Mouse (Mus musculus): Measurements from ENCODE around the gene Caly. TPM values are rescaled to one million over a fixed set of nuclear protein-coding genes. Genes with fewer than 3 reads are reported as not detected.

The Caly gene
- polyA plus RNA-seq (2012; rRNA removed): 0.16 and 0.52 TPM in 2 replicates

DNA sequence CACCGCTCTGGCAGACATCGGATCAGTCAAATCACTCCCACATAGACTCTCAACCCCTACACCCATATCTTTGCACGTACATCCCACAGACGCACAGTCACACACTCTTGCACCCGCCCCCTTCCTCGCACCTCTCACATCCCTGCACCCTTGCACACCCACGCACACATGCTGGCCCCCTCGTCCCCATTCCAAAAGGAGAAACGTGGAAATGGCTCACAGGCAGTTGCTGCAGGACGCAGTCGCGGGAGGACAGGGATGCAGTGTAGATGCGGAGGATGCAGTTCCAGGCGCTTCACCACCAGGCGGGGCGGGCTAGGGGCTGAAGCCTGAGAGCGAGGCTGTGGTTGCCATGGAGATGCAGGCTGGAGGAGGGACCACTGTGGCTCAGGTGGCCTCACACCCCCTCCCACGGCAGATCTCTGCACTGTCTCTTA, at the start of gene Caly:
Gene Caly, minus strand, starts transcription at position 307 of the 437 bp plus-strand sequence.
- H3K4me3 ChIP-seq (ENCODE audit: insufficient read depth, low read depth, low read length): no peak within 1 kb of the TSS
- 5% methylated on average over 18 of the region's 18 CpGs for WGBS

DNA sequence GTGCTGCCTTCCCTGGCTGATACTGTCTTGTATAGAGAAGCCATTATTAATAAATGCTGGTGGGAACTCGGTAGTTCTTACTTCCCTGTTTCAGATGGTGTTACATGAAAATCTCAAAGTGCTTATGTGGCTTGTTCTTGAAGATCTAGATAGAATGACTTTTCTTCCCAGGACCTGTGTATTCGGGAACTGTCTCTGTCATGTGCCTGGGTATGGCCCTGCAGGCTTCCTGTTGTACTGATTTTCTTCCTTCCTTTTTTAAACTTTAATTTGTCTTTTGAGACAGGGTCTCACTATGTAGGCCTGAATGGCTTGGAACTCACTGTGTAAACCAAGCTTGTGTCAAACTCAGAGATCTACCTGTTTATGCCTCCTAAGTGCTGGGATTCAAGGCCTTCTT, 45.6 kb upstream of the Caly start:
- WGBS: 80% methylated on average over 2 of the region's 2 CpGs
- no peak for DNase-seq
- peaks cover 6% of the 10 kb centered on the region; the same call in 1 of the 2 replicates for H3K4me1 ChIP-seq (ENCODE audit: control insufficient read depth, insufficient read depth, low read length)
- no peak overlapping the region for H3K4me3 ChIP-seq (ENCODE audit: insufficient read depth, low read depth, low read length)
- no peaks in the 10 kb centered on the region for H3K36me3 ChIP-seq (ENCODE audit: control insufficient read depth, insufficient read depth, low read length)
- TF ChIP-seq CTCF (conservative IDR thresholded peaks at IDR 0.05; ENCODE audit: insufficient read depth, insufficient read length, low read depth, low read length): no peak
- no peak for TF ChIP-seq POLR2A (IDR thresholded peaks at IDR 0.05; ENCODE audit: low read depth, low read length)
- no peaks in the 10 kb centered on the region for H3K27me3 ChIP-seq (replicated peaks; ENCODE audit: control insufficient read depth, insufficient read depth, low read length)
- H3K27ac ChIP-seq (ENCODE audit: insufficient read depth, low read depth, low read length): no peak overlapping the region

More for the DNA sequence above, at the start of gene Caly:
- no peak for DNase-seq
- TF ChIP-seq CTCF (conservative IDR thresholded peaks at IDR 0.05; ENCODE audit: insufficient read depth, insufficient read length, low read depth, low read length) (0 out of 2 replicates have a peak, but pooled peaks have one; percentile 13), POLR2A (IDR thresholded peaks at IDR 0.05; ENCODE audit: low read depth, low read length) (no peak)
- no peaks in the 10 kb centered on the region for H3K36me3 ChIP-seq (ENCODE audit: control insufficient read depth, insufficient read depth, low read length)
- H3K4me1 ChIP-seq (ENCODE audit: control insufficient read depth, insufficient read depth, low read length): no peaks in the 10 kb centered on the region
- no peaks in the 10 kb centered on the region for H3K27me3 ChIP-seq (replicated peaks; ENCODE audit: control insufficient read depth, insufficient read depth, low read length)
- H3K27ac ChIP-seq (ENCODE audit: insufficient read depth, low read depth, low read length): no peak within 1 kb of the TSS

DNA sequence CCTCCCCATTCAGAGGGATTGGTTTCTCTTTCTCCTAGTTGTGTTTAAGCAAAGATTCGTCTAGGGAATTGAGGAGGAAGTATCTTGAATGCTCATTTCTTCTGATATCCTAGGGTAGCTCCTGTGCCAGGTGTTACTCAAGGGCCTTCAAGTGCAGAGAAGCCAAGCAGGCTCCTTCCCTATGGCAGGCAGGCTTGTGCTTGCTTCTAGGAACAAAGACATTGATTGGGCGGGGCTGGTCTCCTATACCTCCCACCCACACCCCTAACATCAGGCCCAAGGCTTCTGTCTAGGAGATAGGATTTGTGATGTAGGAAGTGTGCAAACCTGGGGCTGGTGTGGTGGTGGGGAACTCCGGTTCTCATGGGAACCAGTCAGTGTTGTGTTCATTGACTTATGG, 44.6 kb upstream of the Caly start:
- peaks cover 6% of the 10 kb centered on the region; the same call in 1 of the 2 replicates for H3K4me1 ChIP-seq (ENCODE audit: control insufficient read depth, insufficient read depth, low read length)
- no peaks in the 10 kb centered on the region for H3K36me3 ChIP-seq (ENCODE audit: control insufficient read depth, insufficient read depth, low read length)
- DNase-seq: no peak
- TF ChIP-seq CTCF (conservative IDR thresholded peaks at IDR 0.05; ENCODE audit: insufficient read depth, insufficient read length, low read depth, low read length) (no peak), POLR2A (IDR thresholded peaks at IDR 0.05; ENCODE audit: low read depth, low read length) (no peak)
- 85% methylated on average over 3 of the region's 3 CpGs for WGBS
- no peak overlapping the region for H3K27ac ChIP-seq (ENCODE audit: insufficient read depth, low read depth, low read length)
- H3K4me3 ChIP-seq (ENCODE audit: insufficient read depth, low read depth, low read length): no peak overlapping the region
- no peaks in the 10 kb centered on the region for H3K27me3 ChIP-seq (replicated peaks; ENCODE audit: control insufficient read depth, insufficient read depth, low read length)

DNA sequence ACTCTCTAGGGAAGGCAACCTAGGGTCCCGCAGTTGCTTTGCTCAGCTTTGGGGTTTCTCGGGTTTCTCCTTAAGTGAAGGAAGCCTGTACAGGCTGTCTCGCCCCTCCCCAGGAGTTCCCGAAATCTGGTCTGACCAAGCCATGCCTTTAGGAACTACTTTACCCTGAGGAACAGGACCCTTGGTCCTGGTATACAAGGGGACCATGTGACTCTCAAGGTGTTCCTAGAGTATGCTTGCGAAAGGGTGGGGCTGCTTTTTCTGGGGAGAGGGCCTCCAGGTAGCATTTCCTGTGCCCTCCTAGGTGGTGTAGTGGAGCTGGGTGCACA, 43.6 kb upstream of the Caly start:
- TF ChIP-seq POLR2A (IDR thresholded peaks at IDR 0.05; ENCODE audit: low read depth, low read length): no peak
- no peak for TF ChIP-seq CTCF (conservative IDR thresholded peaks at IDR 0.05; ENCODE audit: insufficient read depth, insufficient read length, low read depth, low read length)
- H3K4me3 ChIP-seq (ENCODE audit: insufficient read depth, low read depth, low read length): peak overlapping the region; percentile 85
- DNase-seq: no peak
- 0 out of 2 replicates have a peak overlapping the region, but pooled peaks have one; percentile 29 for H3K27ac ChIP-seq (ENCODE audit: insufficient read depth, low read depth, low read length)
- 10% methylated on average over 5 of the region's 5 CpGs for WGBS
- no peaks in the 10 kb centered on the region for H3K36me3 ChIP-seq (ENCODE audit: control insufficient read depth, insufficient read depth, low read length)
- no peaks in the 10 kb centered on the region for H3K27me3 ChIP-seq (replicated peaks; ENCODE audit: control insufficient read depth, insufficient read depth, low read length)
- peaks cover 6% of the 10 kb centered on the region; the same call in 1 of the 2 replicates for H3K4me1 ChIP-seq (ENCODE audit: control insufficient read depth, insufficient read depth, low read length)

DNA sequence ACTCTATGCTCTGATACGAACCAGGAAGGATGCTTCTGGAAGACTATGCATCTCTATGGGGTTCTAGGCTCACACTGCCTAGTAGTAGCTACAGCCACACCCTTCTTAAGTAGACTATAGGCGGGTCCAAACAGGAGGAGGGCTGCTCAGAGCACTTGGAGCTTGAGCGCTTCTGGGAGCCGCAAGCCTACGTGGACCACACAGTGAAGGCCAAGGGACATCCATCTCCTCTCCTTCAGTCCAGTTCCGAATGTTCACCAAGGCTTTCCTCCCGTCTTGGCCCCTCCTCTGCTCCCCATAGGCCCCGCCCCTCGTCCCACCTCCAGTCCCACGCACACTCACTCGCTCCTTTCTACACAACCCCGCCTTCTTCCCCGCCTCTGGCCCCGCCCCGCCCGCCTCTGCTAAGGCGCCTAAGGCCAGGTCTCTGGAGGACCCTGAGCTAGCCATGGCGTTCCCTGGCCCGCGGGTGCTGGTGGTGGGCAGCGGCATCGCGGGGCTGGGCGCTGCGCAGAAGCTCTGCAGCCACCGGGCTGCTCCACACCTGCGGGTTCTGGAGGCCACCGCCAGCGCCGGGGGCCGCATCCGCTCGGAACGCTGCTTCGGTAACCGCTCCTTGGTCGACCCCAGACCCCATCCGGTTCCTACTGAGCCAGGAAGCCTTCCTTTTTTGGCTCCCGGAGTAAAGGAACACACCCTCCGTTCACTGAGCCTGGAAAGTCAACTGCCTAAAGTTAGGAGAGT, 43.1 kb upstream of the Caly start:
- 2% methylated on average over 39 of the region's 40 CpGs for WGBS
- no peak overlapping the region for H3K27ac ChIP-seq (ENCODE audit: insufficient read depth, low read depth, low read length)
- peak overlapping the region; percentile 85 for H3K4me3 ChIP-seq (ENCODE audit: insufficient read depth, low read depth, low read length)
- TF ChIP-seq CTCF (conservative IDR thresholded peaks at IDR 0.05; ENCODE audit: insufficient read depth, insufficient read length, low read depth, low read length) (no peak), POLR2A (IDR thresholded peaks at IDR 0.05; ENCODE audit: low read depth, low read length) (no peak)
- peak; percentile 97 for DNase-seq
- no peaks in the 10 kb centered on the region for H3K27me3 ChIP-seq (replicated peaks; ENCODE audit: control insufficient read depth, insufficient read depth, low read length)
- peaks cover 6% of the 10 kb centered on the region; the same call in 1 of the 2 replicates for H3K4me1 ChIP-seq (ENCODE audit: control insufficient read depth, insufficient read depth, low read length)
- H3K36me3 ChIP-seq (ENCODE audit: control insufficient read depth, insufficient read depth, low read length): no peaks in the 10 kb centered on the region

DNA sequence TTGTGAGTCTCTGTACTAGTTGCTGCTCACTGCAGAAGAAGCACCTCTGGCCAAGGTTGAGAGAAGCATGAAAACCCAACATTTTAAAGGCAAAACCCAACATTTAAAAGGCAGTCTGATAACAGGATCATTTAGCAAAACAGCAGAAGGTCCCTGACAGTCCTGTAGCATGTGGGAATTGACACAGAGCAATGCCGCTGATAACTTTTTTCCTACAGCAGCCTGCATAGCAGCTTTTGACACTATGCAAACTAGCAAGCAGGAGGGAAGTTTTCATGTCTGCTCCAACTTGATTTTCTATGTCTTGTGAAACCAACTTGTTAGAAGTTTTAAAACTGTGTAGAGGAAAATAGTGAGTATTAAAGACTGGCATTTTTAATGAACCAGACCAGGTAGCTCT, 42.0 kb upstream of the Caly start:
- Histone ChIP-seq H3K27me3 (replicated peaks; ENCODE audit: control insufficient read depth, insufficient read depth, low read length) (no peaks in the 10 kb centered on the region), H3K27ac (ENCODE audit: insufficient read depth, low read depth, low read length) (no peak overlapping the region), H3K36me3 (ENCODE audit: control insufficient read depth, insufficient read depth, low read length) (no peaks in the 10 kb centered on the region), H3K4me1 (ENCODE audit: control insufficient read depth, insufficient read depth, low read length) (peaks cover 6% of the 10 kb centered on the region; the same call in 1 of the 2 replicates), H3K4me3 (ENCODE audit: insufficient read depth, low read depth, low read length) (no peak overlapping the region)
- DNase-seq: no peak
- 87% methylated on average over 1 of the region's 1 CpGs for WGBS
- TF ChIP-seq CTCF (conservative IDR thresholded peaks at IDR 0.05; ENCODE audit: insufficient read depth, insufficient read length, low read depth, low read length) (no peak), POLR2A (IDR thresholded peaks at IDR 0.05; ENCODE audit: low read depth, low read length) (no peak)

DNA sequence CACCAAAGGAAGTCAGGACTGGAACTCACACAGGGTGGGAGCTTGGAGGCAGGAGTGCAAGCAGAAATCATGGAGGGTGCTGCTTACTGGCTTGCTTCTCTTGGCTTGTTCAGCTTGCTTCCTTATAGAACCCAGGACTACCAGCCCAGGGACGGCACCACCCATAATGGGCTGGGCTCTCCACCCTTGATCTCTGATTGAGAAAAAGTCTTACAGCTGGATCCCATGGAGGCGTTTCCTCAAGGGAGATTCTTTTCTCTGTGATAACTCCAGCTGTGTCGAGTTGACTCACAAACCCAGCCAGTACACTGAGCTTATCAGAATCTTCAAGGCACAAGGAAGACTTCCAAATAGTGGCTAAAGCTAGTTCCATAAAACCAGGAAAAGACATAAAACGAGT, 40.4 kb upstream of the Caly start:
- no peaks in the 10 kb centered on the region for H3K27me3 ChIP-seq (replicated peaks; ENCODE audit: control insufficient read depth, insufficient read depth, low read length)
- peaks cover 6% of the 10 kb centered on the region; the same call in 1 of the 2 replicates for H3K4me1 ChIP-seq (ENCODE audit: control insufficient read depth, insufficient read depth, low read length)
- no peaks in the 10 kb centered on the region for H3K36me3 ChIP-seq (ENCODE audit: control insufficient read depth, insufficient read depth, low read length)
- TF ChIP-seq CTCF (conservative IDR thresholded peaks at IDR 0.05; ENCODE audit: insufficient read depth, insufficient read length, low read depth, low read length) (no peak), POLR2A (IDR thresholded peaks at IDR 0.05; ENCODE audit: low read depth, low read length) (no peak)
- WGBS: 41% methylated on average over 4 of the region's 4 CpGs
- no peak overlapping the region for H3K4me3 ChIP-seq (ENCODE audit: insufficient read depth, low read depth, low read length)
- no peak overlapping the region for H3K27ac ChIP-seq (ENCODE audit: insufficient read depth, low read depth, low read length)
- DNase-seq: no peak
